8 mouse cellular contexts compared by ENCODE assay signal in genomic region chr4:133484266-133485025, GRCm38 (mm10). TPM values are rescaled to one million over a fixed set of nuclear protein-coding genes. Genes with fewer than 3 reads are reported as not detected.
DNase-seq lines count a peak whose midpoint lies in the region; ATAC-seq lines count a peak whose summit lies in the region.

No protein-coding gene starts in this region.

- peak overlapping the region; percentile 64 for H3K27ac ChIP-seq in heart, embryonic 10.5 days
- H3K27ac ChIP-seq in hindbrain, embryonic 16.5 days (ENCODE audit: low read depth, low read length), result no peak overlapping the region
- H3K27ac ChIP-seq in liver, embryonic 12.5 days, result no peak overlapping the region

- no peak for DNase-seq in heart, embryonic 10.5 days (ENCODE audit: low spot score)
- no peak for DNase-seq in heart, adult 8-10 months (ENCODE audit: low spot score)
- peak; percentile 43 for DNase-seq in embryo, embryonic 10.5 days (ENCODE audit: low spot score)
- peak; percentile 48 to 65 for DNase-seq in urinary bladder, postnatal 36 days (ENCODE audit: low spot score in 2 of 2)
- DNase-seq in frontal cortex, postnatal 14 days (ENCODE audit: low spot score in 2 of 2), result no peak
- DNase-seq in left cerebral cortex, adult 8-10 months (ENCODE audit: low spot score in 2 of 2), result no peak

- 11% methylated on average over 22 of the region's 22 CpGs for WGBS in heart, embryonic 10.5 days
- 8% methylated on average over 22 of the region's 22 CpGs for WGBS in hindbrain, embryonic 16.5 days
- 10% methylated on average over 22 of the region's 22 CpGs for WGBS in liver, embryonic 12.5 days (ENCODE audit: insufficient replicate concordance)

- peak overlapping the region; percentile 47 for H3K4me3 ChIP-seq in heart, embryonic 10.5 days
- no peak overlapping the region for H3K4me3 ChIP-seq in hindbrain, embryonic 16.5 days (ENCODE audit: low read length)
- H3K4me3 ChIP-seq in liver, embryonic 12.5 days, result no peak overlapping the region

- no peaks in the 10 kb centered on the region for H3K9me3 ChIP-seq in heart, embryonic 10.5 days
- no peaks in the 10 kb centered on the region for H3K9me3 ChIP-seq in hindbrain, embryonic 16.5 days (ENCODE audit: control insufficient read depth, low read length)
- no peaks in the 10 kb centered on the region for H3K9me3 ChIP-seq in liver, embryonic 12.5 days (replicated peaks)

- no peaks in the 10 kb centered on the region for H3K36me3 ChIP-seq in heart, embryonic 10.5 days
- no peaks in the 10 kb centered on the region for H3K36me3 ChIP-seq in hindbrain, embryonic 16.5 days (ENCODE audit: control insufficient read depth, insufficient read depth, low read length)
- H3K36me3 ChIP-seq in liver, embryonic 12.5 days, result no peaks in the 10 kb centered on the region

- H3K9ac ChIP-seq in hindbrain, embryonic 16.5 days (ENCODE audit: low read depth, low read length), result 0 out of 2 replicates have a peak overlapping the region, but pooled peaks have one; percentile 1
- H3K9ac ChIP-seq in liver, embryonic 12.5 days, result no peak overlapping the region

- H3K4me2 ChIP-seq in hindbrain, embryonic 16.5 days (ENCODE audit: low read length), result no peak overlapping the region; the same call in 1 of the 2 replicates
- peak overlapping the region; percentile 14 for H3K4me2 ChIP-seq in liver, embryonic 12.5 days

- no peak for ATAC-seq in hindbrain, embryonic 16.5 days
- no peak for ATAC-seq in liver, embryonic 12.5 days

- peaks cover 50% of the 10 kb centered on the region for H3K4me1 ChIP-seq in heart, embryonic 10.5 days
- peaks cover 7% of the 10 kb centered on the region for H3K4me1 ChIP-seq in hindbrain, embryonic 16.5 days (ENCODE audit: control insufficient read depth, insufficient read depth, low read depth, low read length)
- peaks cover 34% of the 10 kb centered on the region for H3K4me1 ChIP-seq in liver, embryonic 12.5 days

- H3K27me3 ChIP-seq in heart, embryonic 10.5 days (ENCODE audit: insufficient read depth, poor library complexity, severe bottlenecking), result peaks cover 53% of the 10 kb centered on the region
- H3K27me3 ChIP-seq in hindbrain, embryonic 16.5 days (replicated peaks; ENCODE audit: control insufficient read depth, insufficient read depth, low read length), result peaks cover 20% of the 10 kb centered on the region
- peaks cover 73% of the 10 kb centered on the region for H3K27me3 ChIP-seq in liver, embryonic 12.5 days (replicated peaks)

RNA-seq across cellular contexts. Expression of gene Tent5b, which starts 4.5 kb away (rescaled TPM):
- polyA plus RNA-seq in heart, embryonic 10.5 days (2016; fragmentation: Nextera tagmentation; extraction: Ambion mirVana), result 0.90 and 1.5 TPM in 2 replicates
- total RNA-seq in heart, adult 8-10 months (2022), result 1 to 10 TPM; 1.3 to 3.0 (median 1.6) TPM
- 0.32 and 0.36 TPM in 2 replicates for polyA plus RNA-seq in hindbrain, embryonic 16.5 days (2015; fragmentation: Nextera tagmentation; extraction: Ambion mirVana)
- polyA plus RNA-seq in liver, embryonic 12.5 days (2016; fragmentation: Nextera tagmentation; extraction: Ambion mirVana), result 0.06 TPM in 1 of 2 replicates, not detected in the other
- total RNA-seq in left cerebral cortex, adult 8-10 months (2022), result under 1 TPM in 2 of 4 experiments, not detected in 2; 0.14 to 0.26 TPM

RNA-seq across cellular contexts. Expression of gene Trnp1, which starts 13.9 kb away (rescaled TPM):
- 0.60 and 0.96 TPM in 2 replicates for polyA plus RNA-seq in heart, embryonic 10.5 days (2016; fragmentation: Nextera tagmentation; extraction: Ambion mirVana)
- 1 to 10 TPM; 1.3 to 1.8 (median 1.6) TPM for total RNA-seq in heart, adult 8-10 months (2022)
- polyA plus RNA-seq in hindbrain, embryonic 16.5 days (2015; fragmentation: Nextera tagmentation; extraction: Ambion mirVana), result 5.8 and 12.1 TPM in 2 replicates
- 0.14 and 0.27 TPM in 2 replicates for polyA plus RNA-seq in liver, embryonic 12.5 days (2016; fragmentation: Nextera tagmentation; extraction: Ambion mirVana)
- 100 to 1,000 TPM; 177 to 204 (median 186) TPM for total RNA-seq in left cerebral cortex, adult 8-10 months (2022)

RNA-seq across cellular contexts. Expression of gene Kdf1, which starts 34.3 kb away (rescaled TPM):
- polyA plus RNA-seq in heart, embryonic 10.5 days (2016; fragmentation: Nextera tagmentation; extraction: Ambion mirVana), result 1.6 and 4.0 TPM in 2 replicates
- total RNA-seq in heart, adult 8-10 months (2022), result not detected
- 0.39 and 0.50 TPM in 2 replicates for polyA plus RNA-seq in hindbrain, embryonic 16.5 days (2015; fragmentation: Nextera tagmentation; extraction: Ambion mirVana)
- 0.26 and 0.44 TPM in 2 replicates for polyA plus RNA-seq in liver, embryonic 12.5 days (2016; fragmentation: Nextera tagmentation; extraction: Ambion mirVana)
- under 1 TPM in 2 of 4 experiments, not detected in 2; 0.35 to 0.62 TPM for total RNA-seq in left cerebral cortex, adult 8-10 months (2022)

Comparison
In these comparisons a context has a peak if more than half of its experiments do, and no peak if none do; other contexts are left out.
1. DNase-seq: peak in embryo, embryonic 10.5 days (single experiment) and urinary bladder, postnatal 36 days (2 of 2); none in heart, embryonic 10.5 days (single experiment), heart, adult 8-10 months (single experiment), frontal cortex, postnatal 14 days (0 of 2) and left cerebral cortex, adult 8-10 months (0 of 2).